Mouse (Mus musculus) gastrocnemius, adult 2 months (tissue): ENCODE measurements around the gene Acsf2. TPM values are rescaled to one million over a fixed set of nuclear protein-coding genes. Genes with fewer than 3 reads are reported as not detected.
A peak's percentile ranks its signal among the peaks of the same experiment; 100 is the strongest.

Experiments
- DNase-seq: peaks from one replicate; pipeline ENCODE4 v3.0.0; 2022
- H3K27ac ChIP-seq: fragments of 200-600 bp; 2 replicates; pipeline ENCODE4 v1.8.1; 2022; ENCODE audit warnings: mild to moderate bottlenecking
- H3K4me3 ChIP-seq: fragments of 200-600 bp; 2 replicates; pipeline ENCODE4 v1.8.1; 2022; ENCODE audit warnings: mild to moderate bottlenecking, moderate library complexity
- CTCF ChIP-seq: fragments of 200-600 bp; IDR thresholded peaks from 2 replicates; pipeline ENCODE4 v1.8.1; 2022; ENCODE audit warnings: antibody characterized with exemption, mild to moderate bottlenecking, moderate library complexity
- intact Hi-C: fragments of 180-260 bp; cut with DNase I; formaldehyde crosslinking; loops from one replicate; pipeline ENCODE4 v1.15.1; 2025
- total RNA-seq, 2 experiments: library from RNA; stranded (reverse); gene quantifications; 2 replicates each; pipeline ENCODE4 v1.2.3; 2021

Acsf2 gene
- total RNA-seq, 2 experiments from 2014 or later: 1.6 to 3.6 TPM

DNA sequence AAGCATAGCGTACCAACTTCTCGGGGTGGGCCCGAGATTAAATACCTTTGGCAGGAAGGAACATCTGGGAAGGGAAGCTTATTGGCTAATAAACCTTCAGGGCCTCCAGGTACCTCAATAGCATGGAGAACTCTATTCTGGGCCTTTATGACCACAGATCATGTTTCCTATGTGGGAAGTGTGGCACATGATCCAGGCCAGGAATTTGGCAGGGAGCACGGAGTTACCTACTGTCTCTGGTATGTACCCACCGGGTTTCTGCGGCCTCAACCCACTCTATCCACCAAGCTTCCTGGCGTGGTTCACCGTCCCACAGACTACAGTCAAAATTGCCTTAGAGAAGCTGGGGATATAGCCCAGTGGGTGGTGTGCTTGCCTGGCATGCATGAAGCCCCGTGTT lies 16.6 kb downstream of the Acsf2 start:
- no peak for DNase-seq
- intact Hi-C loops: no loop called here
- Histone ChIP-seq H3K27ac (no peak overlapping the region), H3K4me3 (no peak overlapping the region)
- no peak for TF ChIP-seq CTCF

DNA sequence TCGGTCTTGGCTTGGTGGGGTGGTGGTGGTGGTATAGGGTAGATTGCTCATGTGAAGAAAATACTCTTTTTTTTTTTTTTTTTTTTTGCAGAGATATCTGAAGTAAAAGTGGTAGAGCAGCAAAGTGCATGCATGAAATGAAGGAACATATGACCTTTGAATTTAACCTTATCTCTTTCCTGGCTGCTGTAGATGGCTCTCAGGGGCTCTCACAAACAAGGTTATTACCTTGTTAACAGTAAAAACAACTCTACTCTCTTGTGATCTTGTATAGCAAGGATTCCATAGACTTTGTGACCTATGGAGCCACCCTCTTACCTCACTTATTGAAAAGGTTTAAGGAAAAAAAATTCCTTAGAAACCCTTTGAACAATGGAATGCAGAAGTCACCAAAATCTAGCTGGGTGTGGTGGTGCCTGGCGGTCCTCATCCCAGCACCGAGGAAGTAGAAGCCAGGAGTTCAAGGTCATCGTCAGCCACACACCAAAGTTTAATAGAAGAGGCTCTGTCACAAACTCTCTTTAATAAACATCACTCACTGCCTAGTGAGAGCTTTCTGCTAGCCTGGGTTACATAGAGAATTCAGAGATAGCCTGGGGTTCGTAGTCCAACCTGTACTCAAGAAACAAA lies 21.4 kb downstream of the Acsf2 start:
- Histone ChIP-seq H3K4me3 (no peak overlapping the region), H3K27ac (no peak overlapping the region)
- no peak for DNase-seq
- TF ChIP-seq CTCF: no peak
- intact Hi-C loops: no loop called here

DNA sequence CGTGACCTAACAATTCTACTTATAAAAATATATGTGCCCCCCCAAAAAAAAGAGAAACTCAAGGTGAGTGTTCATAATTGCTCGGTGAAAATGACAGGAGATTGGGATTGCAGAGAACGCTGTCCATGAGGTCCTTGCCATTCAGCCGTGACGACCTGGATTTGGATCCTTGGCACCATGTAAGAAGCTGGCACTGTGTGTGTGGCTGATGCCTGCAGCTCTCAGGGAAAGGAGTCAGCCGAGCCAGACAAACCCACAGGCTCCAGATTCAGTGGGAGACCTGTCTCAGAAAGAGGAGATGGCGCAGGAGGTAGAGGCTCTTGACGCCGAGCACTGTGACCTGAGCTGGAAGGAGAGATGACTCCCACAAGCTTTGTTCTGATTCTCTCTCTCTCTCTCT lies 25.3 kb downstream of the Acsf2 start:
- DNase-seq: no peak
- TF ChIP-seq CTCF: no peak
- no peak overlapping the region for H3K27ac ChIP-seq
- H3K4me3 ChIP-seq: no peak overlapping the region
- intact Hi-C loops: no loop called here

DNA sequence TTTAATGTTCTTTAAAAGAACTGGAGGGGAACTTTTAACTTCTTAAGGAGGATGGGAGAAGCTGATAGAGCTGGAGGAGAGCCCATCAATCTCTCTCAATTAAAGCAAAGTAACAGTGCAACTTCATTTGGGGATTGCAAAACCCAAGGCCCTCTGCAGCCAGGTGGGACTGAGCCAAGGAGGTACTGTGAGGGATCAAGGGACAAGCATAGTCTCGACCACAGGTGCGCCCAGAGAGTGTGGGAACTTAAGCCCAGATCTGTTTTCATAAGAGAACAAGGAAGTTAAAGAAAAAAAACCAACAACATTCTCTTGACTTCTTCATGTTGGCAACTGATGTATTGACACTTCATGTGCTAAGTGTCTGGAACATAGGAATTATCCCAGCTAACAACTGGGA lies 26.6 kb downstream of the Acsf2 start:
- TF ChIP-seq CTCF: no peak
- Histone ChIP-seq H3K27ac (no peak overlapping the region), H3K4me3 (no peak overlapping the region)
- intact Hi-C loops: no loop called here
- no peak for DNase-seq

DNA sequence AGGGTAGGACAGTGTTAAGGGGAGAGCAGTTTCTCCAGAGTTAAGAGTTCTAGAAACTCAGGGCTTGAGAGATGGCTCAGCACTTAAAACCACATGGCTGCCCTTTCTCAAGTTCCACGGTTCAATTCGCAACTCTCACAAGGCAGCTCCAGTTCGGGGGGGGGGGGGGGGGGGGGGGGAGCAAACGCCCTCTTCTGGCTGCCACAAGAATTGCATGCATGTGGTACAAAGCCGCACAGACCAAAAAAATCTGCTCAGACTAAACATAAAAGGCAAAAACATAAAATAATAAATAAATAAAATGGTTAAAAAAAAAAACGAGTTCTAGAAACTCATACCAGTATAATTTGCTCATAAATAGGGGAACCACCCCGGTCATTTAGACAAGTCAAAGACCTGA lies 27.1 kb downstream of the Acsf2 start:
- peak; percentile 61 for TF ChIP-seq CTCF
- no peak overlapping the region for H3K4me3 ChIP-seq
- H3K27ac ChIP-seq: no peak overlapping the region
- intact Hi-C loops: no loop called here
- no peak for DNase-seq

DNA sequence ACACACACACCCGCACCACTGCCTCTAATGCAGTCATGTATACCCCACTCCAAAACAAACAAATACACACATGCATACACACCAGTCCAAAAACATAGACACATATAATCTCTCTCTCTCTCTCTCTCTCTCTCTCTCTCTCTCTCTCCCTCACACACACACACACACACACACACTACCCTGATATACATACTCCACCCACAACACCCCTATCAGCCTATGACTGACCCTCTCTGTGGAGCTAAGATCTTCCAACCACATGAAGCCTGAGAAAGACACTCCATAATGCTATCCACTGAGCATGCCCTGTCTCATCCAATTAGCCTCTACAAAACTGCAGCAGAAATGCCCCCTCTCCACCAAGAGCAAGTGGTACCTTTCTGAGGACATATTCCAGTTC lies 29.8 kb downstream of the Acsf2 start:
- no peak overlapping the region for H3K27ac ChIP-seq
- TF ChIP-seq CTCF: no peak
- H3K4me3 ChIP-seq: no peak overlapping the region
- intact Hi-C loops: no loop called here
- DNase-seq: no peak

DNA sequence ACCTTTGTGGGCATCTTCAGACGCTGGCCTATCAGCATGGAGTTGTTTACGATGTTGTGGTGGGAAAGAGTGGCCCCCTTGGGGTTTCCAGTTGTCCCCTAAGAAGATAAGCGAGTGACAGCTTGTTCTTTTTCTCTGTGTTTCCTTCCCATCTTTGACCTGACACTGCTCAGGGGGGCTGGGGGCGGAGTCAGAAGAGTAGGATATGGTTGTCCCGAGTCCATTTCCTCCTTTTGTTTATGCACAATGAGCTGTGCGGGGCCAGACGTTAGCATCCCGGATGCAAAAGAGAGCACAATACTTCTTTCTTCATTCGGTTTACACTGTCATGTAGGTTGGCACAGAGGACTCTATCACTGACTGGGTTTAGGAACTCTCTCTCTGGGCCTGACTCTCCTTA lies 31.1 kb downstream of the Acsf2 start:
- no peak for TF ChIP-seq CTCF
- no peak for DNase-seq
- intact Hi-C loops: no loop called here
- Histone ChIP-seq H3K4me3 (no peak overlapping the region), H3K27ac (no peak overlapping the region)

DNA sequence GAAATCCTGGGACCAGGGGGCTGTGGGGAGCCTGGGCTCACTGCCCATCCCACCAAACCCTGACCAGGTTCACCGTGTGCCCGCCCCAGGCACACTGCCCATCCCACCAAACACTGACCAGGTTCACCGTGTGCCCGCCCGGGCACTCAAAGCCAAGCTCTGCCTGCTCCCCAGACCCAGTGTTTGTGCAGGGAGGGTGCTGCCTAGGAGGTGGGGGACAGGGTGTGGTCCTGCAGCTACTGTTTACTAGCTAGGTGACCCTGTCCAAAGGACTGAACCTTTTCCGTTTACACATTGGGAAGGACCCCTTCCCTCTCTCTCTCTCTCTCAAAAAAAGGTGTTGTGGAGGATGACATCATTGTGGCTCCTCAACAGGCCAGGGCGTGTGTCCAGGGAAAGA lies 34.3 kb downstream of the Acsf2 start:
- intact Hi-C loops: no loop called here
- H3K27ac ChIP-seq: peak overlapping the region; percentile 5; the same call in 1 of the 2 replicates
- peak overlapping the region; percentile 59 for H3K4me3 ChIP-seq
- DNase-seq: no peak
- TF ChIP-seq CTCF: no peak

DNA sequence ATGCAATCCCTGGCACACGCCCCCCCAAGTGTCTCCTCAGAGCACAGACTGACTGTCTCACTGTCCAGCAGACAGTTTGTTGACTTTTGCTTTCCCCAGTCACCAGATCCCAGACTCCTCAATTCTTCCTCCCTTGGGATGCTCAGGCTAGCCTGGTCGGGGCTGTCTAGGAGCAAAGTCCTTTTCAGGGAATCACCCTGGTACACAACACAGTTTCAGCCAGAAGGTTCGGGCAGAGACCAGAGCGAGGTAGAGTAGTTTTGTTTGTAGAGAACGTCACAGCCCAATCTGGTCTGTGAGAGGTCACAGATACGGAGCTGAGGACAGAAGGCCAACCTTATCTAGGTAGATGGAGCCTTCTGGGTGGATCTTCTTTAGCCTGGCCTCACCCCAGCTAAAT lies 35.1 kb downstream of the Acsf2 start:
- TF ChIP-seq CTCF: no peak
- no peak for DNase-seq
- H3K27ac ChIP-seq: peak overlapping the region; percentile 28; the same call in 1 of the 2 replicates
- peak overlapping the region; percentile 59 for H3K4me3 ChIP-seq
- intact Hi-C loops: no loop called here

DNA sequence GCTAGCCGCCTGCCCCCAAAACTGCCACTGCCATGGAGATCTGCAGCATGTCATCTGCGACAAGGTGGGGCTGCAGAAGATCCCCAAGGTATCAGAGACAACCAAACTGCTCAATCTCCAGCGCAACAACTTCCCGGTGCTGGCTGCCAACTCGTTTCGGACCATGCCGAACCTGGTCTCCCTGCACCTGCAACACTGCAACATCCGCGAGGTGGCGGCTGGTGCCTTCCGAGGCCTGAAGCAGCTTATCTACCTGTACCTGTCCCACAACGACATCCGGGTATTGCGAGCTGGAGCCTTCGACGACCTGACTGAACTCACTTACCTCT lies 36.6 kb downstream of the Acsf2 start:
- Histone ChIP-seq H3K4me3 (peak overlapping the region; percentile 59), H3K27ac (peak overlapping the region; percentile 62)
- intact Hi-C loops: no loop called here
- TF ChIP-seq CTCF: no peak
- DNase-seq: no peak

DNA sequence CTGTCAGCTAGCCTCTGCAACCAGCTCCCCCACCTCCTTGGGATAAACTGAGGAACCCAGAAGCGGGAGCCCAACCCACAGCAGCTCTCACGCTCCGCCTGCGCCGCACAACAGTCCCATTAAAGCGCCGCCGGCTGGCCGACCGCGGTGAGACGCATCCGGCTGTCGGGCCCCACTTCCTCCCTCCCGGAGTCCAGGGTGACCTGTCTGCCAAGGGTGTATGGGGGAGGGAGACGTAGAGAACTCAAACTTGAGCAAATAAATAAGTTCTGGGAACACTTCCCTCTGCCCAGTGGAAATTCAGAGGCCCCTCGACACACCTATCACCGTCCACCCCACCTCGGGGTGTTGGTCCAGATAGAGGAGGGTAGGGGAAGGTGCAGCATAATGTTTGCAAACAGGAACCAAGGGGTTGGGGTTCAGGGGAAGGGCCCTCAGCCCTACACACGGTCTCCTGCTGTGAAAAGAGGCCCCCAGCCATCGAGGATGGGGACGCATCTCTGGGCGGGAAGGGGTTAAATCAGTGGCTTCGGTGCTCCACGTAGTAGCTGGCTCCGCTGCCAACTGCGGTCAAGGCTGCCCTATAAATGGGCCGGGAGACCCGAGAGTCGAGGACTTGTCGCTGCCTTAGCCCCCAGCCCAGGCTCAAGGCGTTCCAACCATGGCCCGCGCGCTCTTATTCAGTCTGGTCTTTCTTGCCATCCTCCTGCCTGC lies 37.1 kb downstream of the Acsf2 start, which contains the start of gene Chad:
Gene Chad, plus strand, starts transcription at position 611 of the 714 bp plus-strand sequence.
- peak within 1 kb of the TSS; percentile 62 for H3K27ac ChIP-seq
- intact Hi-C loops: no loop called here
- peak; percentile 62 for DNase-seq
- H3K4me3 ChIP-seq: peak within 1 kb of the TSS; percentile 59
- peak; percentile 10; the same call in 1 of the 2 replicates for TF ChIP-seq CTCF

DNA sequence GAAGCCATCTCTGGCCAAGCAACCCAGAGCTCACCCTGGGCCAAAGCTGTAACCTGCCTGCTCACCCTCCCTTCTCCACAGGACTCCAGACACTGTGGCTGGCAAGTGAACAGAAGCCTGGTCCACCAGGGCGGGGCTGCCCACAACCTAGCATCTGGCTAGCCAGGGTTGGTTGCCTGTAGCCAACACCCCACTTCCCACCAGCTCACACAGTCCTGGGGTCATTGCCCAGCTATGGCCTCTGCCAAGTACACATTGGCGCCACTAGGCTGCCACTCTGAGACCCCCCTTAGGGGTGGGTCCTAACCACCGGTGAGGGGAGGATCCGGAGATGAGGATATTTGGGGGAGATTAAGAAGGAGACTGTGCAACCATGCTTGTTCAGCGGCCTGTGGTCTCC lies 37.9 kb downstream of the Acsf2 start:
- peak; percentile 50 for DNase-seq
- intact Hi-C loops: no loop called here
- no peak for TF ChIP-seq CTCF
- peak overlapping the region; percentile 59 for H3K4me3 ChIP-seq
- H3K27ac ChIP-seq: peak overlapping the region; percentile 62

DNA sequence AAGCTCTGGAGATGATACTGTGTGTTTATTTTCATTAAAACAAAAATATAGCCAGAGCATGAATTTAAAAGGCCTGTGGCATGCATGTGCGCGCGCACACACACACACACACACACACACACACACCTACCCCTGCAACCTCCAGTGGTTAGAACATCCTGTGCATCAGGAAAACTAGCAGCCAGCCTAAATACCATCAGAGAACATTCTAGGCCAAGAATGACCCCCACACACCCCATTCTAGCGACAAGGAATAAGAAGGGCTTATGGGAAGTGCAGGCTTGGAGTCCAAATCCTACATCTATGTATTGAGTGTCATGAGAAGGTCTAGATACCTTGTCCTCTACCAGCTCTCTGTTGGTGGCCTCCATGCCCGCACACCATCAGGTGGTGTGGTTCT lies 38.3 kb downstream of the Acsf2 start:
- Histone ChIP-seq H3K27ac (peak overlapping the region; percentile 62; the same call in 1 of the 2 replicates), H3K4me3 (no peak overlapping the region)
- no peak for DNase-seq
- TF ChIP-seq CTCF: no peak
- intact Hi-C loops: no loop called here

DNA sequence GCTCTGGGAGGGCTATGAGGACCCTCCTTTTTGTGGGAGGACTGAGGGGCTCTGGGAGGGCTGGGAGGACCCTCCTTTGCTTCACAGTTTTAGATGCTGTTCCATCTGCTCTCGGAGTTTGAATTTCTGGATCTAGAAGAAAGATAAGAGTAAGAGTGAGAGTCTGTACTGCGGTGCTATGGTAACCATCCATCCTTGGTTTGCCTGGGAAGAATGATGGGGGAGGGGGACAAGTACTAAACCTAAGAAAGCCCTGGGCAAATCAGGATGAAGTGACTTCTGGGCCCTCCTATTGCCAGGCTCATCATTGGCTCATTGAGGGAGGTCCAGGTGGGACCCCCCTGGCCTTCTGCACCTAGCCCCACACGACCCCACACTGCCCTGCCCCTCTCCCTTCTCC lies 43.4 kb downstream of the Acsf2 start:
- no peak for TF ChIP-seq CTCF
- Histone ChIP-seq H3K4me3 (no peak overlapping the region), H3K27ac (no peak overlapping the region)
- DNase-seq: no peak
- intact Hi-C loops: no loop called here
